In genomic region chr7:129654923-129655322, GRCm38 (mm10) we compare ENCODE assay signal across 13 mouse cellular contexts.
DNase-seq lines count a peak whose midpoint lies in the region; ATAC-seq and TF ChIP-seq lines count a peak whose summit lies in the region.
"Had no signal": no experiment of that assay in that cellular context is flagged by ENCODE, and none has a peak within 500 bp of the region (broad histone marks: within the 10 kb centered on the region; RNA-seq: fewer than 3 reads in every experiment).

No protein-coding gene starts in this region.

- intact Hi-C loops in left cerebral cortex, postnatal 36 days (cut with DNase I): loop anchor here (5.0 kb wide), 1 partner anchor 727 kb away; no protein-coding TSS in a partner anchor

- H3K9ac ChIP-seq in kidney, embryonic 15.5 days: no peak overlapping the region
- H3K9ac ChIP-seq in midbrain, embryonic 14.5 days (replicated peaks; ENCODE audit: low read length): no peak overlapping the region; the same call in 1 of the 2 replicates
- no peak overlapping the region for H3K9ac ChIP-seq in midbrain, embryonic 13.5 days (replicated peaks)
- H3K9ac ChIP-seq in forebrain, embryonic 16.5 days (replicated peaks; ENCODE audit: low read depth, low read length): no peak overlapping the region
- H3K9ac ChIP-seq: liver, postnatal 0 days had no signal

- no peak for TF ChIP-seq POLR2A in brain, embryonic 14.5 days (IDR thresholded peaks at IDR 0.05; ENCODE audit: borderline replicate concordance, extremely low read depth, insufficient read depth, insufficient read length, poor library complexity, severe bottlenecking)

- no peak for ATAC-seq in kidney, embryonic 15.5 days (replicated peaks; ENCODE audit: low FRiP score)
- no peak for ATAC-seq in midbrain, embryonic 14.5 days (ENCODE audit: low FRiP score, low TSS enrichment)
- ATAC-seq in midbrain, embryonic 13.5 days: no peak
- ATAC-seq in forebrain, embryonic 16.5 days: peak; percentile 16; the same call in 1 of the 2 replicates
- ATAC-seq: CD4-positive, CD25-positive, alpha-beta regulatory T cell, adult 4 months had no signal

- peak overlapping the region; percentile 63; the same call in 1 of the 2 replicates for H3K27ac ChIP-seq in kidney, embryonic 15.5 days
- H3K27ac ChIP-seq in midbrain, embryonic 14.5 days (replicated peaks; ENCODE audit: low read depth, low read length): no peak overlapping the region
- no peak overlapping the region for H3K27ac ChIP-seq in midbrain, embryonic 13.5 days
- no peak overlapping the region for H3K27ac ChIP-seq in forebrain, embryonic 16.5 days (ENCODE audit: low read length)

- no peaks in the 10 kb centered on the region for H3K36me3 ChIP-seq in kidney, embryonic 15.5 days
- no peaks in the 10 kb centered on the region for H3K36me3 ChIP-seq in midbrain, embryonic 14.5 days (ENCODE audit: control insufficient read depth, insufficient read depth, low read length)
- H3K36me3 ChIP-seq in midbrain, embryonic 13.5 days: no peaks in the 10 kb centered on the region
- H3K36me3 ChIP-seq in forebrain, embryonic 16.5 days (ENCODE audit: control insufficient read depth, insufficient read depth): no peaks in the 10 kb centered on the region

- H3K27me3 ChIP-seq in kidney, embryonic 15.5 days: no peaks in the 10 kb centered on the region
- peaks cover 18% of the 10 kb centered on the region; the same call in 1 of the 2 replicates for H3K27me3 ChIP-seq in midbrain, embryonic 14.5 days (ENCODE audit: control insufficient read depth, insufficient read depth, low read length)
- peaks cover 79% of the 10 kb centered on the region for H3K27me3 ChIP-seq in midbrain, embryonic 13.5 days
- no peaks in the 10 kb centered on the region; the same call in 1 of the 2 replicates for H3K27me3 ChIP-seq in forebrain, embryonic 16.5 days (replicated peaks; ENCODE audit: control insufficient read depth, insufficient read depth, low read length)

- no peak overlapping the region for H3K4me3 ChIP-seq in kidney, embryonic 15.5 days (replicated peaks)
- no peak overlapping the region for H3K4me3 ChIP-seq in midbrain, embryonic 14.5 days (replicated peaks; ENCODE audit: low read depth, low read length)
- H3K4me3 ChIP-seq in midbrain, embryonic 13.5 days (replicated peaks): no peak overlapping the region
- H3K4me3 ChIP-seq in forebrain, embryonic 16.5 days (replicated peaks; ENCODE audit: low read length): no peak overlapping the region

- H3K9me3 ChIP-seq in kidney, embryonic 15.5 days (replicated peaks): no peaks in the 10 kb centered on the region
- H3K9me3 ChIP-seq in midbrain, embryonic 14.5 days (ENCODE audit: control insufficient read depth, low read length): no peaks in the 10 kb centered on the region
- no peaks in the 10 kb centered on the region for H3K9me3 ChIP-seq in midbrain, embryonic 13.5 days
- H3K9me3 ChIP-seq in forebrain, embryonic 16.5 days (ENCODE audit: control insufficient read depth, low read length): no peaks in the 10 kb centered on the region

- no peak for TF ChIP-seq CTCF in brain, embryonic 14.5 days (IDR thresholded peaks at IDR 0.05; ENCODE audit: borderline replicate concordance, extremely low read depth, insufficient read depth, insufficient read length)

- no peak overlapping the region for H3K4me2 ChIP-seq in kidney, embryonic 15.5 days
- H3K4me2 ChIP-seq in midbrain, embryonic 14.5 days (ENCODE audit: low read length): no peak overlapping the region
- no peak overlapping the region for H3K4me2 ChIP-seq in midbrain, embryonic 13.5 days (replicated peaks)
- peak overlapping the region; percentile 19 for H3K4me2 ChIP-seq in forebrain, embryonic 16.5 days (ENCODE audit: low read length)

- WGBS in kidney, embryonic 15.5 days: 68% methylated on average over 12 of the region's 12 CpGs
- 29% methylated on average over 12 of the region's 12 CpGs for WGBS in midbrain, embryonic 14.5 days
- 26% methylated on average over 12 of the region's 12 CpGs for WGBS in midbrain, embryonic 13.5 days
- 7% methylated on average over 12 of the region's 12 CpGs for WGBS in forebrain, embryonic 16.5 days

- no peak for DNase-seq in kidney, postnatal 25 days
- peak; percentile 46 for DNase-seq in midbrain, embryonic 14.5 days
- peak; percentile 91 for DNase-seq in brain, embryonic 14.5 days (ENCODE audit: low read depth)
- no peak for DNase-seq in left cerebral cortex, postnatal 36 days (ENCODE audit: low spot score in 2 of 2)
- no peak for DNase-seq in thymus, postnatal 25 days
- DNase-seq: cerebellum, adult 18-20 months; heart, postnatal 36 days; liver, postnatal 0 days; thymus, postnatal 36 days had no signal

- H3K4me1 ChIP-seq in kidney, embryonic 15.5 days: peaks cover 44% of the 10 kb centered on the region
- H3K4me1 ChIP-seq in midbrain, embryonic 14.5 days (ENCODE audit: control insufficient read depth, insufficient read depth, low read length): peaks cover 21% of the 10 kb centered on the region
- peaks cover 33% of the 10 kb centered on the region for H3K4me1 ChIP-seq in midbrain, embryonic 13.5 days (replicated peaks)
- H3K4me1 ChIP-seq in forebrain, embryonic 16.5 days (replicated peaks; ENCODE audit: control insufficient read depth, insufficient read depth, low read length): peaks cover 54% of the 10 kb centered on the region

Comparison
In these comparisons a context has a peak if more than half of its experiments do, and no peak if none do; other contexts are left out.
1. DNase-seq: peak in midbrain, embryonic 14.5 days (single experiment) and brain, embryonic 14.5 days (single experiment); none in kidney, postnatal 25 days (0 of 2), left cerebral cortex, postnatal 36 days (0 of 2) and thymus, postnatal 25 days (single experiment).